Mouse (Mus musculus): ENCODE results near the gene Rtl1. TPM values are rescaled to one million over a fixed set of nuclear protein-coding genes. Genes with fewer than 3 reads are reported as not detected.

Gene Rtl1
- polyA plus RNA-seq, 1 experiment from 2014 or later, result 1.9 TPM

- 79% methylated on average over 12 of the region's 12 CpGs for WGBS
- H3K9me3 ChIP-seq (ENCODE audit: control insufficient read depth, low read length), result no peaks in the 10 kb centered on the region
- no peaks in the 10 kb centered on the region for H3K27me3 ChIP-seq (replicated peaks; ENCODE audit: control insufficient read depth, insufficient read depth, low read length)
- H3K4me1 ChIP-seq (replicated peaks; ENCODE audit: control insufficient read depth, insufficient read depth, low read length), result no peaks in the 10 kb centered on the region
- H3K4me3 ChIP-seq (ENCODE audit: low read depth, low read length), result no peak overlapping the region
- H3K36me3 ChIP-seq (ENCODE audit: control insufficient read depth, insufficient read depth, low read length), result peaks cover 87% of the 10 kb centered on the region
- ATAC-seq (replicated peaks; ENCODE audit: low FRiP score, low TSS enrichment, low read depth) (no peak), DNase-seq (ENCODE audit: low spot score) (no peak)
- H3K4me2 ChIP-seq (ENCODE audit: low read length), result no peak overlapping the region
- H3K9ac ChIP-seq (ENCODE audit: low read length), result no peak overlapping the region
- H3K27ac ChIP-seq (ENCODE audit: low read depth), result no peak overlapping the region
These were observed 41.8 kb downstream of the Rtl1 start for GRCm38 (mm10) chr12:109558226-109558824.

GRCm38 (mm10) chr12:109555837-109556409 lies 44.2 kb downstream of the Rtl1 start:
- 62% methylated on average over 15 of the region's 15 CpGs for WGBS
- no peak for DNase-seq (ENCODE audit: low spot score)
- H3K9me3 ChIP-seq (ENCODE audit: control insufficient read depth, low read length), result no peaks in the 10 kb centered on the region
- peaks cover 87% of the 10 kb centered on the region for H3K36me3 ChIP-seq (ENCODE audit: control insufficient read depth, insufficient read depth, low read length)
- H3K4me2 ChIP-seq (ENCODE audit: low read length), result no peak overlapping the region
- H3K4me3 ChIP-seq (ENCODE audit: low read depth, low read length), result no peak overlapping the region
- no peaks in the 10 kb centered on the region for H3K4me1 ChIP-seq (replicated peaks; ENCODE audit: control insufficient read depth, insufficient read depth, low read length)
- no peaks in the 10 kb centered on the region for H3K27me3 ChIP-seq (replicated peaks; ENCODE audit: control insufficient read depth, insufficient read depth, low read length)
- no peak overlapping the region for H3K27ac ChIP-seq (ENCODE audit: low read depth)
- no peak overlapping the region for H3K9ac ChIP-seq (ENCODE audit: low read length)
- no peak for ATAC-seq (replicated peaks; ENCODE audit: low FRiP score, low TSS enrichment, low read depth)

DNA sequence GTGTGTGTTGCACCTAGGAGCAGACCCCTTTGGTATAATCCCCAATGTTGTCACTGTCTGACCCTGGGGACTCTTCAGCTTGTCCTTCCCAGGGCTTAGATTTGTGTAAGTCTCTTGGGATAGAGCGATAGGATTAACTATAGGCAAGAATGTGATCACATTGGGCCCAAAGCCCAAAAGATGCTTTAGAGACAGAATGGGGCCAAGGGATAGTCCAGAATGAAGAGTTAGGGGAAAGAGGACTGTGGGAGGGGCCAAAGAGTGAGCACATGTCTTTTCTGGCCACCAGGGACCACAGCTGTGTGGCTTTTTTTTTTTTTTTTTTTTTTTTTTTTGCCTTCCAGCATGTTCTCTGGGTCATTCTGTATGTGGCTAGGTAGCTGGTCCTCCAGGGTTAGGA lies 46.6 kb downstream of the Rtl1 start:
- Histone ChIP-seq H3K27ac (ENCODE audit: low read depth) (no peak overlapping the region), H3K9me3 (ENCODE audit: control insufficient read depth, low read length) (no peaks in the 10 kb centered on the region), H3K4me1 (replicated peaks; ENCODE audit: control insufficient read depth, insufficient read depth, low read length) (0 out of 2 replicates have a peak, but pooled peaks cover 2% of the 10 kb centered on the region), H3K4me3 (ENCODE audit: low read depth, low read length) (no peak overlapping the region), H3K9ac (ENCODE audit: low read length) (no peak overlapping the region), H3K27me3 (replicated peaks; ENCODE audit: control insufficient read depth, insufficient read depth, low read length) (no peaks in the 10 kb centered on the region), H3K36me3 (ENCODE audit: control insufficient read depth, insufficient read depth, low read length) (peaks cover 83% of the 10 kb centered on the region), H3K4me2 (ENCODE audit: low read length) (no peak overlapping the region)
- DNase-seq (ENCODE audit: low spot score) (no peak), ATAC-seq (replicated peaks; ENCODE audit: low FRiP score, low TSS enrichment, low read depth) (no peak)
- WGBS, result 92% methylated on average over 1 of the region's 1 CpGs

DNA sequence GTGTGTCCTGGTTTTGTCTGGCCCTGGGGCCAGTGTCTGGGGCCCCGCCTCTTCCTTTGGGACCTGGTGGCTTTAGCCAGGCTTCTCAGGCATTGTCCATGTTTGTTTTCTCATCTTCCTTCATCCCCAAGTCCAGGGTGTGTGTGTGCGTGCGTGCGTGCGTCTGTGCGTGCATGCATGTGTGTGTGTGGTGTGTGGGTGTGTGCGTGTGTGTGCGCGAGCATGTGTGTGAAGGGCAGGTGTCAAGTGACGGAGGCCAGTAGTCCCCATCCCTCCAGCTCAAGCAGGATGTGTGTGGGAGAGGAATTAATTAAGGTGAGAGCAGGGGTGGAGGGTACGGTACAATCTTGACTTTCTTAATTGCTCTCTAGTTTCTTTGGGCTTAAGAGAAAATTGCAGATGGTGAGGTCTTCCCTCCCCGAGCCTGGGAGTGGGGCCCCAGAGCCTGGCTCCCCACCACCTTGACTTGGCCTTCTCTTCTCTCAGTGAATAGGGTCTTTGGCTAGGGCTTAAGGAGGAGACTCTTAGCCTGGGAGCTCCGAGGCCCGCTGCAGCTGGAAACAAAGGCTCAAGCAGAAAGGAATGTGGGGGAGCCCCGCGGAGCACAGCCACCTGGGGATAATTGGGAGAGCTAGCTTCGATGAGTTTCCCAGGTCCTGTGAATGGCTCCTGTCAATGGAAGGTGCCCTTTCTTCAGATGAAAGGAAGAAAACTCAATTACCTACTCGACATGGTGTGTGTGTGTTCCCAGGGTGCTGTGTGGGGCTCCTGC lies 47.2 kb downstream of the Rtl1 start:
- ATAC-seq (replicated peaks; ENCODE audit: low FRiP score, low TSS enrichment, low read depth) (no peak), DNase-seq (ENCODE audit: low spot score) (no peak)
- Histone ChIP-seq H3K36me3 (ENCODE audit: control insufficient read depth, insufficient read depth, low read length) (peaks cover 77% of the 10 kb centered on the region), H3K9ac (ENCODE audit: low read length) (no peak overlapping the region), H3K4me1 (replicated peaks; ENCODE audit: control insufficient read depth, insufficient read depth, low read length) (0 out of 2 replicates have a peak, but pooled peaks cover 2% of the 10 kb centered on the region), H3K9me3 (ENCODE audit: control insufficient read depth, low read length) (no peaks in the 10 kb centered on the region), H3K27me3 (replicated peaks; ENCODE audit: control insufficient read depth, insufficient read depth, low read length) (no peaks in the 10 kb centered on the region), H3K27ac (ENCODE audit: low read depth) (no peak overlapping the region), H3K4me3 (ENCODE audit: low read depth, low read length) (no peak overlapping the region), H3K4me2 (ENCODE audit: low read length) (no peak overlapping the region)
- WGBS, result 68% methylated on average over 18 of the region's 18 CpGs

- no peaks in the 10 kb centered on the region for H3K9me3 ChIP-seq (ENCODE audit: control insufficient read depth, low read length)
- ATAC-seq (replicated peaks; ENCODE audit: low FRiP score, low TSS enrichment, low read depth) (no peak), DNase-seq (ENCODE audit: low spot score) (no peak)
- H3K27me3 ChIP-seq (replicated peaks; ENCODE audit: control insufficient read depth, insufficient read depth, low read length), result no peaks in the 10 kb centered on the region
- H3K4me2 ChIP-seq (ENCODE audit: low read length), result no peak overlapping the region
- H3K4me1 ChIP-seq (replicated peaks; ENCODE audit: control insufficient read depth, insufficient read depth, low read length), result 0 out of 2 replicates have a peak, but pooled peaks cover 2% of the 10 kb centered on the region
- H3K36me3 ChIP-seq (ENCODE audit: control insufficient read depth, insufficient read depth, low read length), result peaks cover 73% of the 10 kb centered on the region
- H3K9ac ChIP-seq (ENCODE audit: low read length), result no peak overlapping the region
- WGBS, result 74% methylated on average over 2 of the region's 2 CpGs
- no peak overlapping the region for H3K4me3 ChIP-seq (ENCODE audit: low read depth, low read length)
- H3K27ac ChIP-seq (ENCODE audit: low read depth), result no peak overlapping the region
These were observed 48.4 kb downstream of the Rtl1 start for GRCm38 (mm10) chr12:109551771-109552170.

DNA sequence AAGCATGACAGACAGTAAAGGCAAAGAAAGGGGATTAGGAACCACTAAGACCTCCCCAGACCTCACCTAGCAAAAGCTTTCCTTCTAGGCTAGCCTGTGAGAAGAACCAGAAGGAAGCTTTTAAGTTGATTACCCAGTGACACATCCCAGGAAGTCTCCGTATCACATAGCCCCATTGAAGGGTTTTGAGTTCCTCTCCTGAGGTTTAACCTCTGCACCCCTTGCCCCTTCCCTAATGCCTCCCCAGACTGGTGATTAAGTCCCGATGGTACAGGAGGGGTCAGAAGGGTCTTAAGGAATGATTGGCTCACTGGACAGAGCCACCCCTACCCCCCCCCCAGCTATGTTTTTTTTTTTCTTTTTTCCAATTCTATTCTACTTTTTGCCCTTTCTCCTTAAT lies 53.0 kb downstream of the Rtl1 start:
- Histone ChIP-seq H3K4me1 (replicated peaks; ENCODE audit: control insufficient read depth, insufficient read depth, low read length) (0 out of 2 replicates have a peak, but pooled peaks cover 2% of the 10 kb centered on the region), H3K36me3 (ENCODE audit: control insufficient read depth, insufficient read depth, low read length) (peaks cover 53% of the 10 kb centered on the region), H3K27me3 (replicated peaks; ENCODE audit: control insufficient read depth, insufficient read depth, low read length) (no peaks in the 10 kb centered on the region), H3K27ac (ENCODE audit: low read depth) (no peak overlapping the region), H3K4me2 (ENCODE audit: low read length) (no peak overlapping the region), H3K9me3 (ENCODE audit: control insufficient read depth, low read length) (peaks cover 8% of the 10 kb centered on the region), H3K4me3 (ENCODE audit: low read depth, low read length) (no peak overlapping the region), H3K9ac (ENCODE audit: low read length) (no peak overlapping the region)
- DNase-seq (ENCODE audit: low spot score), result no peak
- WGBS, result 42% methylated on average over 2 of the region's 2 CpGs
- ATAC-seq (replicated peaks; ENCODE audit: low FRiP score, low TSS enrichment, low read depth), result no peak

DNA sequence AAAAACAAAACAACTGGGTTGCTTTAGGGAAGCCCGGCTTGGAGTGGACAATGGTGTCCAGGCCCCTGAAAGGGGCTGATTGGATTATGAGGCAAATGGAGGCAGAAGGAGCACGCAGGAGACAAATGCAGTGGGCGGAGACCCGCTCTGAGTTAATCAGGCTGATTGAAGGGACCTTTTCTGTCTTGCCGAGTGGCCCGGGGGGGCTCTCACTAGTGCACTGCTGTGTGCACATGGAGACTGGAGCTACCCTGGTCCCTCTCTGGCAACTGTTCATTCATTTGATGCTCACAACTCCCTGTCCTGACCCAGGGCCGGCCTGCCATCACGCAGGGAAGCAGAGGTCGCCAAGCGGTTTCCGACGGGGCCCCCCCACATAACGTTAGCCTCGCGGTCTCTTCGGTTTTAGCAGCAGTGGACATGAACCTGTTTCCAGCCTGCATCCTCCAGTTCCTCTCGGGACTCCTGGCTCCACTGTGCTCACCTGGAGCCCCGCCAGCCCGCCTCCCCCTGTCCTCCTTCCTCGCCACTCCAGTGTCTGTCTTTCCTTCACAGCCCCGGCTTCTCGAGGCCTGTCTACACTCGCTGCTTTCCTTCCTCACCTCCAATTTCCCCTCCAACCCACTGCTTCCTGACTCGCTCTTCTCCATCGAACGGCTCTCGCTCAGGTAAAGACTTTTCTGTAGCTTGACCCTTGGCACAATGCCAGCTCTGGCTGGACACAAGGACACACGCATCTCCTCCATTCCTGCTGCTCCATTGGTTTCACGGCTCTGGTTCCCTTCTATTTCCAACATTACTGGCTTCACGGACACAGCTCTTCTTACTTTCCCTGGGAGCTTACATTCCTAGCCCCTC lies 54.0 kb downstream of the Rtl1 start:
- 75% methylated on average over 30 of the region's 30 CpGs for WGBS
- DNase-seq (ENCODE audit: low spot score) (no peak), ATAC-seq (replicated peaks; ENCODE audit: low FRiP score, low TSS enrichment, low read depth) (no peak)

GRCm38 (mm10) chr12:109543281-109543923 lies 56.7 kb downstream of the Rtl1 start:
- WGBS, result 81% methylated on average over 4 of the region's 4 CpGs
- no peak for DNase-seq (ENCODE audit: low spot score)
- no peak overlapping the region for H3K9ac ChIP-seq (ENCODE audit: low read length)

More for the DNA sequence above, 54.0 kb downstream of the Rtl1 start:
- Histone ChIP-seq H3K9ac (ENCODE audit: low read length) (no peak overlapping the region), H3K9me3 (ENCODE audit: control insufficient read depth, low read length) (peaks cover 8% of the 10 kb centered on the region), H3K27ac (ENCODE audit: low read depth) (no peak overlapping the region), H3K27me3 (replicated peaks; ENCODE audit: control insufficient read depth, insufficient read depth, low read length) (no peaks in the 10 kb centered on the region), H3K4me1 (replicated peaks; ENCODE audit: control insufficient read depth, insufficient read depth, low read length) (0 out of 2 replicates have a peak, but pooled peaks cover 2% of the 10 kb centered on the region), H3K36me3 (ENCODE audit: control insufficient read depth, insufficient read depth, low read length) (peaks cover 44% of the 10 kb centered on the region), H3K4me3 (ENCODE audit: low read depth, low read length) (no peak overlapping the region), H3K4me2 (ENCODE audit: low read length) (no peak overlapping the region)

More at GRCm38 (mm10) chr12:109543281-109543923, 56.7 kb downstream of the Rtl1 start:
- Histone ChIP-seq H3K4me2 (ENCODE audit: low read length) (no peak overlapping the region), H3K4me3 (ENCODE audit: low read depth, low read length) (no peak overlapping the region), H3K27ac (ENCODE audit: low read depth) (no peak overlapping the region), H3K36me3 (ENCODE audit: control insufficient read depth, insufficient read depth, low read length) (peaks cover 25% of the 10 kb centered on the region), H3K9me3 (ENCODE audit: control insufficient read depth, low read length) (peaks cover 23% of the 10 kb centered on the region), H3K4me1 (replicated peaks; ENCODE audit: control insufficient read depth, insufficient read depth, low read length) (0 out of 2 replicates have a peak, but pooled peaks cover 3% of the 10 kb centered on the region), H3K27me3 (replicated peaks; ENCODE audit: control insufficient read depth, insufficient read depth, low read length) (no peaks in the 10 kb centered on the region)
- no peak for ATAC-seq (replicated peaks; ENCODE audit: low FRiP score, low TSS enrichment, low read depth)

Measured in intestine, embryonic 14.5 days (tissue).